Mouse (Mus musculus): ENCODE measurements at regions not wholly inside any gene's neighbourhood (a gene's known extent, or its start where the extent isn't known, plus 50 kb on each side); places are given as distances from the start of the nearest gene placed in this dataset.

DNA sequence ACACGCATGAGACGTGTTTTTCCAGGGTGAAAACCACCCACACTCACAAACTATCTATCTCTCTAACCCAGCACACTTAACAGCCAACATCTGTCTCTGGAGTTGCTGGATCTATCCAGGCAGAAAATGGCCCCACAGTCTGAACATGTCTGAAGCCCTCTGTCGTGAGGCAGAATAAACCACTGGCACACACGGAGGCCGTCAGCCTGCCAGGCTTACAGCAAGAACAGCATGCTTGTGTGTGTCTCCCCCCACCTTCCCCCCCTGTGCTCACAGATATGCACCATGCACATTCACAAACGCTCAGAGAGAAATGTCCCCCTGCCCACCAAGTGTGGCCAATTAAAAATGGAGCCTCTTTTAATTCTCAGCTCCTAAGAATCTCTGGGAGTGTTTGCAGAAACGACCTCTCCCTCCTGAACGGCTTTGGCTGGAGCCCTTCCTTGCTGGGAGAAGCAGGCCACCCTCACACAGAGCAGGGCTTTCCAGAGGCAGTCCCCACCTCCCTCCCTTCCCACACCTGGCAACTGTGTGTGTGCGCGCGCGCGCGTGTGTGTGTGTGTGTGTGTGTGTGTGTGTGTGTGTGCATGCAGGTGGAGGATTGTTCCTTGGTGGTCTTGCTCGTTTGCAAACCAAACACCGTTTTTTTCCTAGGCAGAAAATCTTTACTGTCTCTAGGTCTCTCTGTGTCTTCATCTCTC, 88.7 kb downstream of the Edn3 start:
- no peak overlapping the region for H3K4me2 ChIP-seq (ENCODE audit: low read depth, low read length)
- peak; percentile 39; the same call in 1 of the 2 replicates for ATAC-seq (ENCODE audit: low read depth)
- no peak overlapping the region for H3K9ac ChIP-seq (replicated peaks; ENCODE audit: low read depth, low read length)
- no peaks in the 10 kb centered on the region for H3K36me3 ChIP-seq (ENCODE audit: control insufficient read depth, insufficient read depth, low read length)
- H3K4me1 ChIP-seq (ENCODE audit: control insufficient read depth, insufficient read depth, low read length): peaks cover 9% of the 10 kb centered on the region
- no peaks in the 10 kb centered on the region for H3K9me3 ChIP-seq (ENCODE audit: control insufficient read depth, low read length)
- peak overlapping the region; percentile 66 for H3K27ac ChIP-seq (ENCODE audit: low read depth, low read length)
- H3K4me3 ChIP-seq (ENCODE audit: low read depth, low read length): no peak overlapping the region
- 51% methylated on average over 16 of the region's 16 CpGs for WGBS
- H3K27me3 ChIP-seq (ENCODE audit: control insufficient read depth, insufficient read depth, low read length): no peaks in the 10 kb centered on the region

GRCm38 (mm10) chr2:174850860-174851259, 90.4 kb downstream of the Edn3 start:
- Histone ChIP-seq H3K4me1 (ENCODE audit: control insufficient read depth, insufficient read depth, low read length) (peaks cover 9% of the 10 kb centered on the region), H3K27me3 (ENCODE audit: control insufficient read depth, insufficient read depth, low read length) (no peaks in the 10 kb centered on the region), H3K9ac (replicated peaks; ENCODE audit: low read depth, low read length) (no peak overlapping the region), H3K36me3 (ENCODE audit: control insufficient read depth, insufficient read depth, low read length) (no peaks in the 10 kb centered on the region), H3K9me3 (ENCODE audit: control insufficient read depth, low read length) (no peaks in the 10 kb centered on the region), H3K4me3 (ENCODE audit: low read depth, low read length) (no peak overlapping the region), H3K4me2 (ENCODE audit: low read depth, low read length) (no peak overlapping the region), H3K27ac (ENCODE audit: low read depth, low read length) (peak overlapping the region; percentile 35)
- 40% methylated on average over 16 of the region's 16 CpGs for WGBS
- ATAC-seq (ENCODE audit: low read depth): no peak

- H3K27me3 ChIP-seq (ENCODE audit: control insufficient read depth, insufficient read depth, low read length): no peaks in the 10 kb centered on the region
- peaks cover 9% of the 10 kb centered on the region for H3K4me1 ChIP-seq (ENCODE audit: control insufficient read depth, insufficient read depth, low read length)
- WGBS: 17% methylated on average over 22 of the region's 22 CpGs
- H3K27ac ChIP-seq (ENCODE audit: low read depth, low read length): peak overlapping the region; percentile 25; the same call in 1 of the 2 replicates
- no peak overlapping the region for H3K4me2 ChIP-seq (ENCODE audit: low read depth, low read length)
- no peaks in the 10 kb centered on the region for H3K9me3 ChIP-seq (ENCODE audit: control insufficient read depth, low read length)
- no peak overlapping the region for H3K4me3 ChIP-seq (ENCODE audit: low read depth, low read length)
- H3K36me3 ChIP-seq (ENCODE audit: control insufficient read depth, insufficient read depth, low read length): no peaks in the 10 kb centered on the region
- no peak overlapping the region for H3K9ac ChIP-seq (replicated peaks; ENCODE audit: low read depth, low read length)
- ATAC-seq (ENCODE audit: low read depth): peak; percentile 68
These were observed 91.3 kb downstream of the Edn3 start for GRCm38 (mm10) chr2:174851525-174852330.

GRCm38 (mm10) chr2:174853786-174854185, 93.4 kb downstream of the Edn3 start:
- H3K9ac ChIP-seq (replicated peaks; ENCODE audit: low read depth, low read length): no peak overlapping the region
- H3K4me1 ChIP-seq (ENCODE audit: control insufficient read depth, insufficient read depth, low read length): peaks cover 13% of the 10 kb centered on the region
- H3K4me3 ChIP-seq (ENCODE audit: low read depth, low read length): no peak overlapping the region
- no peak for ATAC-seq (ENCODE audit: low read depth)
- no peaks in the 10 kb centered on the region for H3K36me3 ChIP-seq (ENCODE audit: control insufficient read depth, insufficient read depth, low read length)
- no peak overlapping the region for H3K4me2 ChIP-seq (ENCODE audit: low read depth, low read length)
- no peaks in the 10 kb centered on the region for H3K9me3 ChIP-seq (ENCODE audit: control insufficient read depth, low read length)
- 83% methylated on average over 8 of the region's 8 CpGs for whole genome bisulfite sequencing
- H3K27ac ChIP-seq (ENCODE audit: low read depth, low read length): no peak overlapping the region
- H3K27me3 ChIP-seq (ENCODE audit: control insufficient read depth, insufficient read depth, low read length): no peaks in the 10 kb centered on the region

DNA sequence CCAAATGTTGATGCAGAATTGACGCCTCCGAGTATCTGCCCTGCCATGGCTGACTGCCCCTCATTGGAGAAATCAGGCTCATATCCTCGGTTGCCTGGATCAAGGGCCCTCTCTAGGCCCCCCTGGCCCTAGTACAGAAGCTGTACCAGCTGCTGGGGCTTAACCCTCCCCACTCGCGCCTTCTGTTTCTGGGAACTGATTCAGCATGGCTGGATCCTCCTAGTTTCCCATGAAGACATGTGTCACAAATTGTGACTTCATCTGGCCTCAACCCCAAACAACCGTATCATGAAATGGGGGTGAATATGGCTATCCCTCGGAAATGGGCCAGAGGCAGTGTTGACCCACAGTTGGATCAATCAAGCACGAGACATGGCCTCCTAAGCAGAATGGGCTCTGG, 95.1 kb downstream of the Edn3 start:
- 81% methylated on average over 8 of the region's 8 CpGs for WGBS
- H3K4me1 ChIP-seq (ENCODE audit: control insufficient read depth, insufficient read depth, low read length): peaks cover 10% of the 10 kb centered on the region

DNA sequence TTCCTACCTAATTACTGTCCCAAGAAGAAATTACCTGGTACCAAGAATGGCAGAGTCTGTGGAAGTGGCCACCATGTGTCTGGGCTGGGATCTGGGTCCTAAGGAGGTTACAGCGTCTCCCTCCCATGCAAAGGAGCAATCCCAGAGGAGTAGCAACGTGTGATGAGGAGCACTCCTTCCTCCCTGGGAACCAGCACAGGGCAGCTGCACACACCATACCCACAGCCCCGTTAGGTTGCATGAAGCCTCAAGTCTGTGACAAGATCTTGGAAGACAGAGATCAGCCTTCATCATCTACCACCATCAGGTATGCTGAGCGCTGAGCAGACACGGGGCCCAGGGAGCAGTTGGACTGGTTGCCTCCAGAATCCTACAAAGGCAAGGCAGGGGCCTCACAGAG, 95.7 kb downstream of the Edn3 start:
- 93% methylated on average over 5 of the region's 5 CpGs for WGBS
- Histone ChIP-seq H3K9ac (replicated peaks; ENCODE audit: low read depth, low read length) (no peak overlapping the region), H3K4me3 (ENCODE audit: low read depth, low read length) (no peak overlapping the region), H3K27me3 (ENCODE audit: control insufficient read depth, insufficient read depth, low read length) (no peaks in the 10 kb centered on the region), H3K4me1 (ENCODE audit: control insufficient read depth, insufficient read depth, low read length) (peaks cover 6% of the 10 kb centered on the region; the same call in 1 of the 2 replicates), H3K36me3 (ENCODE audit: control insufficient read depth, insufficient read depth, low read length) (no peaks in the 10 kb centered on the region), H3K4me2 (ENCODE audit: low read depth, low read length) (no peak overlapping the region), H3K9me3 (ENCODE audit: control insufficient read depth, low read length) (no peaks in the 10 kb centered on the region), H3K27ac (ENCODE audit: low read depth, low read length) (no peak overlapping the region)
- ATAC-seq (ENCODE audit: low read depth): no peak

More for the DNA sequence above, 95.1 kb downstream of the Edn3 start:
- H3K4me3 ChIP-seq (ENCODE audit: low read depth, low read length): no peak overlapping the region
- H3K4me2 ChIP-seq (ENCODE audit: low read depth, low read length): no peak overlapping the region
- no peaks in the 10 kb centered on the region for H3K9me3 ChIP-seq (ENCODE audit: control insufficient read depth, low read length)
- no peaks in the 10 kb centered on the region for H3K27me3 ChIP-seq (ENCODE audit: control insufficient read depth, insufficient read depth, low read length)
- ATAC-seq (ENCODE audit: low read depth): no peak
- no peak overlapping the region for H3K9ac ChIP-seq (replicated peaks; ENCODE audit: low read depth, low read length)
- H3K27ac ChIP-seq (ENCODE audit: low read depth, low read length): no peak overlapping the region
- H3K36me3 ChIP-seq (ENCODE audit: control insufficient read depth, insufficient read depth, low read length): no peaks in the 10 kb centered on the region

GRCm38 (mm10) chr2:174858011-174858834, 97.8 kb downstream of the Edn3 start:
- Histone ChIP-seq H3K4me3 (ENCODE audit: low read depth, low read length) (no peak overlapping the region), H3K9me3 (ENCODE audit: control insufficient read depth, low read length) (no peaks in the 10 kb centered on the region), H3K4me2 (ENCODE audit: low read depth, low read length) (peak overlapping the region; percentile 11; the same call in 1 of the 2 replicates), H3K4me1 (ENCODE audit: control insufficient read depth, insufficient read depth, low read length) (peaks cover 6% of the 10 kb centered on the region; the same call in 1 of the 2 replicates), H3K27ac (ENCODE audit: low read depth, low read length) (peak overlapping the region; percentile 49), H3K27me3 (ENCODE audit: control insufficient read depth, insufficient read depth, low read length) (no peaks in the 10 kb centered on the region), H3K36me3 (ENCODE audit: control insufficient read depth, insufficient read depth, low read length) (no peaks in the 10 kb centered on the region), H3K9ac (replicated peaks; ENCODE audit: low read depth, low read length) (no peak overlapping the region)
- ATAC-seq (ENCODE audit: low read depth): peak; percentile 80
- 19% methylated on average over 15 of the region's 15 CpGs for WGBS

GRCm38 (mm10) chr2:174858835-174859215, 98.4 kb downstream of the Edn3 start:
- no peaks in the 10 kb centered on the region for H3K9me3 ChIP-seq (ENCODE audit: control insufficient read depth, low read length)
- no peaks in the 10 kb centered on the region for H3K27me3 ChIP-seq (ENCODE audit: control insufficient read depth, insufficient read depth, low read length)
- no peaks in the 10 kb centered on the region for H3K36me3 ChIP-seq (ENCODE audit: control insufficient read depth, insufficient read depth, low read length)
- peak overlapping the region; percentile 49 for H3K27ac ChIP-seq (ENCODE audit: low read depth, low read length)
- H3K4me2 ChIP-seq (ENCODE audit: low read depth, low read length): no peak overlapping the region
- H3K9ac ChIP-seq (replicated peaks; ENCODE audit: low read depth, low read length): no peak overlapping the region
- peaks cover 6% of the 10 kb centered on the region; the same call in 1 of the 2 replicates for H3K4me1 ChIP-seq (ENCODE audit: control insufficient read depth, insufficient read depth, low read length)
- peak; percentile 48 for ATAC-seq (ENCODE audit: low read depth)
- 0% methylated on average over 2 of the region's 2 CpGs for WGBS
- H3K4me3 ChIP-seq (ENCODE audit: low read depth, low read length): no peak overlapping the region

All from neural tube, embryonic 14.5 days (tissue).